9 mouse cellular contexts compared by ENCODE assay signal in the genomic region with DNA sequence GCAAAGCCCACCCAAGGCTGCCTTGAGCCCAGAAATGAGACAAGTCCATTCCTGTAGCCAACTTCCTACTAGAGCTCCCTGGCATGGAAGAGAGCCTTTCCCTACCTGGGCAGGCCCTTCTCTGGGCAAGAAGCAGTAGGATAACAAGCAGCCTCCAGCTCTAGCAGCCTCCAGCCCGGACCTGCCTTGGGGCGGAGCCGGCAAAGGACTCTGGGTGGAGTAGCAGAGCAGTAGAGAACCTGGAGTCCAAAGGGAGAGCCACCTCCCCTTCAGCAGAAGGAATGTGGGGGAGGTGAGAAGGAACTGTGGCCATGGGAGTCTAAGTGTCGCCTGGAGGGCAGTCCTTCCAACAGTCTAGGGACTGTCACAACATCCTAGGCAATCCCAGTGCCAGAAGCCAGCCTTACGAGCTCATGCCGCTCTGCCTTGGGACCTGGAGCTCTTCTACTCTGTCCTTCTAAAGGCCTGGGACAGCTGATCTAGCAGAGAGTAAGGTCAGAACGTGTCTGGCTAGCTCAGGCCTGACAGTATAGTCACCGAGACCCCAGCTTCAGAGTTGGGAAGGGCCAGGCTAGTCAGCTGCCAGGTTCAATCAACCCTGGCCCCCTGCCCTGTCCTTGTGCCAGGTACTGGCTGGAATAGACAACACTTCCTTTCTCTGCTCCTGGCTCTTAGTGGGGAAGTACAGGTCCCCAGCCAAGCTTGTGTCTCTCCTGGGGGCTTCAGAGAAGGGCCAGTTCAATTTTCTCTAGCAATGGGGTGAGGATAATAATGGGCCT. TPM values are rescaled to one million over a fixed set of nuclear protein-coding genes. Genes with fewer than 3 reads are reported as not detected.
DNase-seq lines count a peak whose midpoint lies in the region; ATAC-seq lines count a peak whose summit lies in the region.
"Had no signal": no experiment of that assay in that cellular context is flagged by ENCODE, and none has a peak within 500 bp of the region (broad histone marks: within the 10 kb centered on the region; RNA-seq: fewer than 3 reads in every experiment).

No protein-coding gene starts in this region.

- no peaks in the 10 kb centered on the region for H3K27me3 ChIP-seq in lung, embryonic 15.5 days

- H3K4me3 ChIP-seq in lung, embryonic 15.5 days = no peak overlapping the region; the same call in 1 of the 2 replicates

- DNase-seq in heart, adult 11 months = peak; percentile 94
- no peak for DNase-seq in heart, adult 9 months (ENCODE audit: low spot score in 2 of 2)
- DNase-seq in kidney, adult 11 months = peak; percentile 90
- peak; percentile 56 to 69 for DNase-seq in urinary bladder, postnatal 36 days (ENCODE audit: low spot score in 2 of 2)
- DNase-seq in c-Kit-positive CD71-positive TER-119-positive erythroid progenitor cells, embryonic 14.5 days (ENCODE audit: low spot score) = no peak
- DNase-seq in natural killer cell, adult 2 months (ENCODE audit: low spot score in 2 of 2) = no peak

- H3K27ac ChIP-seq in lung, embryonic 15.5 days = peak overlapping the region; percentile 94

- no peak overlapping the region for H3K9ac ChIP-seq in lung, embryonic 15.5 days

- H3K4me2 ChIP-seq in lung, embryonic 15.5 days = peak overlapping the region; percentile 34

- peaks cover 22% of the 10 kb centered on the region; the same call in 1 of the 2 replicates for H3K36me3 ChIP-seq in lung, embryonic 15.5 days

- peaks cover 64% of the 10 kb centered on the region for H3K4me1 ChIP-seq in lung, embryonic 15.5 days

- H3K9me3 ChIP-seq in lung, embryonic 15.5 days = no peaks in the 10 kb centered on the region

- 36% methylated on average over 8 of the region's 8 CpGs for whole genome bisulfite sequencing in lung, embryonic 15.5 days

- ATAC-seq in erythroblast, adult 5-6 weeks (replicated peaks; ENCODE audit: low FRiP score, poor library complexity, severe bottlenecking) = peak; percentile 57
- ATAC-seq in lung, embryonic 15.5 days (ENCODE audit: borderline replicate concordance, extremely low read depth, low FRiP score, low TSS enrichment) = peak; percentile 19; the same call in 1 of the 2 replicates

RNA-seq across cellular contexts. Expression of a gene that starts 4.7 kb away (rescaled TPM):
- 24.2 and 26.7 TPM in 2 replicates for total RNA-seq in erythroblast, adult 5-6 weeks (2015; ENCODE audit: low replicate concordance)
- total RNA-seq in erythroblast, adult 5-6 weeks (2017; ENCODE audit: low replicate concordance) = 22.9 and 27.7 TPM in 2 replicates
- polyA plus RNA-seq in lung, embryonic 15.5 days (2015; fragmentation: Nextera tagmentation; extraction: Ambion mirVana) = 75.6 and 77.0 TPM in 2 replicates

RNA-seq across cellular contexts. Expression of a gene that starts 8.0 kb away (rescaled TPM):
- 70.9 and 108 TPM in 2 replicates for total RNA-seq in erythroblast, adult 5-6 weeks (2015; ENCODE audit: low replicate concordance)
- 185 and 281 TPM in 2 replicates for total RNA-seq in erythroblast, adult 5-6 weeks (2017; ENCODE audit: low replicate concordance)
- 2.1 and 3.1 TPM in 2 replicates for polyA plus RNA-seq in lung, embryonic 15.5 days (2015; fragmentation: Nextera tagmentation; extraction: Ambion mirVana)
- polyA plus RNA-seq: neural tube, embryonic 11.5 days had no signal

RNA-seq across cellular contexts. Expression of a gene that starts 10.5 kb away (rescaled TPM):
- 8.3 and 18.6 TPM in 2 replicates for total RNA-seq in erythroblast, adult 5-6 weeks (2015; ENCODE audit: low replicate concordance)
- total RNA-seq in erythroblast, adult 5-6 weeks (2017; ENCODE audit: low replicate concordance) = 29.9 and 35.8 TPM in 2 replicates
- 2.7 and 3.5 TPM in 2 replicates for polyA plus RNA-seq in lung, embryonic 15.5 days (2015; fragmentation: Nextera tagmentation; extraction: Ambion mirVana)

RNA-seq across cellular contexts. Expression of a gene that starts 23.1 kb away (rescaled TPM):
- 2.3 and 3.6 TPM in 2 replicates for total RNA-seq in erythroblast, adult 5-6 weeks (2015; ENCODE audit: low replicate concordance)
- 4.3 and 4.9 TPM in 2 replicates for total RNA-seq in erythroblast, adult 5-6 weeks (2017; ENCODE audit: low replicate concordance)
- polyA plus RNA-seq in lung, embryonic 15.5 days (2015; fragmentation: Nextera tagmentation; extraction: Ambion mirVana) = 0.49 and 0.55 TPM in 2 replicates

RNA-seq across cellular contexts. Expression of a gene that starts 42.0 kb away (rescaled TPM):
- 11.0 and 11.1 TPM in 2 replicates for total RNA-seq in erythroblast, adult 5-6 weeks (2015; ENCODE audit: low replicate concordance)
- 9.9 and 12.8 TPM in 2 replicates for total RNA-seq in erythroblast, adult 5-6 weeks (2017; ENCODE audit: low replicate concordance)
- polyA plus RNA-seq in lung, embryonic 15.5 days (2015; fragmentation: Nextera tagmentation; extraction: Ambion mirVana) = 19.0 and 21.1 TPM in 2 replicates

Comparison
In these comparisons a context has a peak if more than half of its experiments do, and no peak if none do; other contexts are left out.
1. DNase-seq: peak in heart, adult 11 months (single experiment), kidney, adult 11 months (single experiment) and urinary bladder, postnatal 36 days (2 of 2); none in heart, adult 9 months (0 of 2), c-Kit-positive CD71-positive TER-119-positive erythroid progenitor cells, embryonic 14.5 days (single experiment) and natural killer cell, adult 2 months (0 of 2).